Mouse (Mus musculus): Measurements from ENCODE around the gene Iscu. TPM values are rescaled to one million over a fixed set of nuclear protein-coding genes. Genes with fewer than 3 reads are reported as not detected.

Gene Iscu
- polyA plus RNA-seq, 1 experiment from 2014 or later = 107 TPM

DNA sequence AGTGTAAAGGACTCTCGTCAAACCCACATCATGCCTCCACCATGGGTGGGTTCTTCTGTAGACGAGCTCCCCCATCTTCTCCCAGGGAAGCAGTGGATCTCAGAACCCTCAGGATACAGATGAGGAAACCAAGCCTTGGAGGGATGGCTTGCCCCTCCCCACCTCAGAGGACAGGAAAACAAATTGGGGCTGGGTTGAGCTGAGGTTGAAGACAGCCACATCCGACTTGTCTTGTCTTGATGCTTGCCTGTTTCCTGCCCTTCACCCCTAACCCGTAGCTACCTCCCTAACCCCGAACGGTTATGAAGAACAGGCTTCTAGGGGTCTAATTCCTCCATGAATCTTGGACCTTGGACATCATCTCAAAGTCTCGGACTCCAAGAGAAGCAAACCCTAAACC is 53.0 kb downstream of the Iscu start:
- H3K36me3 ChIP-seq (ENCODE audit: control insufficient read depth, insufficient read depth, low read length) = no peaks in the 10 kb centered on the region
- no peak overlapping the region for H3K9ac ChIP-seq (ENCODE audit: low read depth, low read length)
- H3K27me3 ChIP-seq (replicated peaks; ENCODE audit: control insufficient read depth, insufficient read depth, low read length) = no peaks in the 10 kb centered on the region
- DNase-seq (ENCODE audit: low spot score) (no peak), ATAC-seq (ENCODE audit: low read depth) (no peak)
- no peaks in the 10 kb centered on the region for H3K9me3 ChIP-seq (ENCODE audit: control insufficient read depth, low read length)
- no peak overlapping the region for H3K27ac ChIP-seq (replicated peaks; ENCODE audit: low read depth, low read length)
- H3K4me1 ChIP-seq (ENCODE audit: control insufficient read depth, insufficient read depth, low read length) = no peaks in the 10 kb centered on the region
- WGBS = 86% methylated on average over 7 of the region's 7 CpGs
- no peak overlapping the region for H3K4me3 ChIP-seq (ENCODE audit: low read depth, low read length)
- no peak overlapping the region for H3K4me2 ChIP-seq (ENCODE audit: low read depth, low read length)

DNA sequence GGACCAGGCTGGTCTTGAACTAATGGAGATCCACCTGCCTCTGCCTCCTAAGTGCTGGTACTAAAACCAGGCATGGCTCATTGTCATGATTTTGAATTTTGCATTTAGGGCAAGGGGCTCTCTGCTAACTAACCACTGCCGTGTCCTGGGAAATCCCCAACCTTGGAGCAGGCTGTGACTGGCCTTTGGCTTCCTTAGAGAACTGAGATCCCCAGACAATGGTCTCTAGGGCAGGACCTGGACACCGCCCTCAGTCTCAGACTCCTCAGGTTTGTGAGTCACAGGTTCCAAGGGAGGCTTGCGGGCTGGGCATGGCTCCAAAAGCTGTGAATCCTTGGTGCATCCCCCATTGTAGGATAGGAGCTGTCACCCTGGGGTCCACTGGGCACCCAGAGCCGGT is 54.1 kb downstream of the Iscu start:
- H3K9me3 ChIP-seq (ENCODE audit: control insufficient read depth, low read length) = no peaks in the 10 kb centered on the region
- no peak overlapping the region for H3K4me2 ChIP-seq (ENCODE audit: low read depth, low read length)
- H3K4me3 ChIP-seq (ENCODE audit: low read depth, low read length) = no peak overlapping the region
- H3K27me3 ChIP-seq (replicated peaks; ENCODE audit: control insufficient read depth, insufficient read depth, low read length) = no peaks in the 10 kb centered on the region
- 79% methylated on average over 4 of the region's 4 CpGs for WGBS
- no peak overlapping the region for H3K27ac ChIP-seq (replicated peaks; ENCODE audit: low read depth, low read length)
- no peak overlapping the region for H3K9ac ChIP-seq (ENCODE audit: low read depth, low read length)
- no peaks in the 10 kb centered on the region for H3K4me1 ChIP-seq (ENCODE audit: control insufficient read depth, insufficient read depth, low read length)
- DNase-seq (ENCODE audit: low spot score) (no peak), ATAC-seq (ENCODE audit: low read depth) (no peak)
- H3K36me3 ChIP-seq (ENCODE audit: control insufficient read depth, insufficient read depth, low read length) = no peaks in the 10 kb centered on the region

Other genes with a start within 250 kb of the Iscu start
- 4.6 and 7.8 TPM in 2 replicates for gene Cmklr1, start 122.3 kb upstream of the Iscu start, polyA plus RNA-seq (2014; fragmentation: Nextera tagmentation; extraction: Ambion mirVana)
- not detected in 2 replicates for gene 1700069L16Rik, start 48.0 kb upstream of the Iscu start, polyA plus RNA-seq (2014; fragmentation: Nextera tagmentation; extraction: Ambion mirVana)
- gene Ficd, start 36.9 kb upstream of the Iscu start, polyA plus RNA-seq (2014; fragmentation: Nextera tagmentation; extraction: Ambion mirVana) = 5.4 and 6.4 TPM in 2 replicates
- gene Sart3, start 238 bp upstream of the Iscu start, polyA plus RNA-seq (2014; fragmentation: Nextera tagmentation; extraction: Ambion mirVana) = 37.2 and 39.3 TPM in 2 replicates
- gene Tmem119, start 27.8 kb downstream of the Iscu start, polyA plus RNA-seq (2014; fragmentation: Nextera tagmentation; extraction: Ambion mirVana) = 94.4 and 109 TPM in 2 replicates
- gene Selplg, start 59.9 kb downstream of the Iscu start, polyA plus RNA-seq (2014; fragmentation: Nextera tagmentation; extraction: Ambion mirVana) = 4.9 and 5.2 TPM in 2 replicates
- gene Coro1c, start 136.0 kb downstream of the Iscu start, polyA plus RNA-seq (2014; fragmentation: Nextera tagmentation; extraction: Ambion mirVana) = 96.9 and 103 TPM in 2 replicates
- gene Ssh1, start 221.1 kb downstream of the Iscu start, polyA plus RNA-seq (2014; fragmentation: Nextera tagmentation; extraction: Ambion mirVana) = 16.5 and 17.1 TPM in 2 replicates
- not detected in 2 replicates for gene Dao, start 231.0 kb downstream of the Iscu start, polyA plus RNA-seq (2014; fragmentation: Nextera tagmentation; extraction: Ambion mirVana)